Mouse (Mus musculus): ENCODE measurements around the gene Prok1. TPM values are rescaled to one million over a fixed set of nuclear protein-coding genes. Genes with fewer than 3 reads are reported as not detected.

The Prok1 gene
- polyA plus RNA-seq, 1 experiment from 2014 or later = not detected

DNA sequence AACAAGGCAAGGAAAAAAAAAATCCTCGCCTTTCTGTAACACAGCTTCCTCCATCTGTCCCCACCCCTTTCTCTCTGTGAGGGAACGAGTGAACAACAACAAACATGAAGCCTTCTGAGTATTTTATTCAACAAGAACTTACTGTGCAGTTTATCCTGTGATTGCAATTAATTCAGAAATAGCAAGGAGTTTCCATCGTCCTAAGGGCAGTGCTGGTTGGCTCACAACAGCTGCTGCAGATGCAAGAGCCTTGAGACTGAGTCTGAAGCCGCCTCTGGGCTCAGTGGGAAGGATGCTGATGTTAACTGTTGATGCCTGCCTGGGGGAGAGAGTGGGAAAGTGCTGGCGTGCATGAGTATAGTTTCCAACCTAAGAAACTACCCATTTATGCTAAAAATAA lies 18.4 kb upstream of the Prok1 start:
- H3K9me3 ChIP-seq = no peaks in the 10 kb centered on the region
- no peaks in the 10 kb centered on the region for H3K36me3 ChIP-seq
- ATAC-seq = no peak
- no peak overlapping the region for H3K4me2 ChIP-seq (replicated peaks)
- 61% methylated on average over 5 of the region's 5 CpGs for WGBS
- H3K27me3 ChIP-seq (replicated peaks) = no peaks in the 10 kb centered on the region
- H3K9ac ChIP-seq = no peak overlapping the region
- H3K4me1 ChIP-seq (replicated peaks) = peaks cover 6% of the 10 kb centered on the region
- no peak overlapping the region for H3K4me3 ChIP-seq (replicated peaks)
- H3K27ac ChIP-seq = no peak overlapping the region

DNA sequence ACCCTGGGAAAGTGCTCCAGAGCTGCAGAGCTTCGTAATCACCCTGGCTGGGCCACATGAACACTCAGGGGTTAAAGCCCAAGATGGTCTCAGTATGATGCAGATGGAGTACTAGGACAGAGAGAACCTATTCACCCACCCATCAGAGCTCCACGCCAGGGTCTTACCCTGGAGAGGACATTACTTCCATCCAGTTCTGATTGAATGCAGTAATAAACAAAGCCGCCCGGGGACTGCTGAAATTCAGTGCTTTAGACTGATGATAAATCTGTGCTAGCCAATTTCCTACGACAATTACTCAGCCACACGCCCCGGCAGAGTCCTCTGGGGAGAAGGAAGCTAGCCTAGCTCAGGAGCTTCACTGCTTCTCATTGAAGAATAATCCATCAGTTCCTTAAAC lies 17.2 kb upstream of the Prok1 start:
- 36% methylated on average over 7 of the region's 7 CpGs for WGBS

DNA sequence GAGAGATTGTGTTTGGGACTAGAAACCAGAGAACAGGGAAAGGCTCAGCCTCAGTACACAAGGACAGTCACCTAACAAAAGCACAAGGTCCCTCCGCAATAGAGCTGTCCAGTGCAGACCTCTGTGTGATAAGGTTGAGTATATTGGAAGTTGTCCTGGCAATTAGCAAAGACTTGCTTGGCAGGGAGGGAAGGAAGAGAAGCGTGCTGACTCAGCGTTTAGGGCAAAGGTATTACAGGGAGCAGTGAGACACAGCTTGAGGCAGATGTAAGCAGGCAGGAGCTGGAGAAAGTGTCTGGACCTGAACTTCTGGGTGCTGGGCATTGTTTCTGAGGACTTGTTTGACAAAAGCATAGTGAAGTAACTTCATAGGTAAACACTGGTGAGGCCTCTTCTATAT lies 16.5 kb upstream of the Prok1 start:
- WGBS = 79% methylated on average over 3 of the region's 3 CpGs
- Histone ChIP-seq H3K9ac (no peak overlapping the region), H3K9me3 (no peaks in the 10 kb centered on the region), H3K4me3 (replicated peaks) (no peak overlapping the region), H3K27ac (no peak overlapping the region), H3K4me1 (replicated peaks) (peaks cover 4% of the 10 kb centered on the region), H3K4me2 (replicated peaks) (no peak overlapping the region), H3K27me3 (replicated peaks) (no peaks in the 10 kb centered on the region), H3K36me3 (no peaks in the 10 kb centered on the region)
- no peak for ATAC-seq

More for the DNA sequence above, 17.2 kb upstream of the Prok1 start:
- H3K9me3 ChIP-seq = no peaks in the 10 kb centered on the region
- no peak overlapping the region for H3K27ac ChIP-seq
- no peaks in the 10 kb centered on the region for H3K27me3 ChIP-seq (replicated peaks)
- no peak overlapping the region for H3K9ac ChIP-seq
- H3K4me1 ChIP-seq (replicated peaks) = peaks cover 6% of the 10 kb centered on the region
- no peak overlapping the region for H3K4me2 ChIP-seq (replicated peaks)
- ATAC-seq = no peak
- H3K36me3 ChIP-seq = no peaks in the 10 kb centered on the region
- no peak overlapping the region for H3K4me3 ChIP-seq (replicated peaks)

DNA sequence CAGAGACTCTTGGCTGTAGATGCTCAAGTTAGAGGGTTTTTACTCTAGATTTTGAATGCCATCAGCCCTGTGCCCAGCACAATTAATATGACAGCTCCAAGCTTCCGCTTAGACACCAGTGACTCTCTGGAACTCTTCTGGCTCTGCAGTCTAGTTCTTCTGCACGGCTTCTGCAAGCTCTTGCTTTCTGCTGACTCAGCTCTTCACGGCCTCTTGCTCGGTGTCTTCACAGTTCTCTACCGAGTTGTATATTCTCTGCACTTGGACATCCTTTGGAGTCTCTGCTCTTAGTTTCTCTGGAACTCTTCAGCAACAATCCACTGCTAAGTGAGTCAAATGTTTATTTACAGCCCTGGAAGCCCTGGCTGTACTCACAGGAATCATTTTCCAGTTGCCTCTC lies 14.4 kb upstream of the Prok1 start:
- no peak overlapping the region for H3K9ac ChIP-seq
- no peaks in the 10 kb centered on the region for H3K36me3 ChIP-seq
- H3K27ac ChIP-seq = no peak overlapping the region
- H3K9me3 ChIP-seq = no peaks in the 10 kb centered on the region
- 55% methylated on average over 5 of the region's 5 CpGs for WGBS
- ATAC-seq = no peak
- H3K27me3 ChIP-seq (replicated peaks) = no peaks in the 10 kb centered on the region
- H3K4me2 ChIP-seq (replicated peaks) = no peak overlapping the region
- no peaks in the 10 kb centered on the region for H3K4me1 ChIP-seq (replicated peaks)
- no peak overlapping the region for H3K4me3 ChIP-seq (replicated peaks)

DNA sequence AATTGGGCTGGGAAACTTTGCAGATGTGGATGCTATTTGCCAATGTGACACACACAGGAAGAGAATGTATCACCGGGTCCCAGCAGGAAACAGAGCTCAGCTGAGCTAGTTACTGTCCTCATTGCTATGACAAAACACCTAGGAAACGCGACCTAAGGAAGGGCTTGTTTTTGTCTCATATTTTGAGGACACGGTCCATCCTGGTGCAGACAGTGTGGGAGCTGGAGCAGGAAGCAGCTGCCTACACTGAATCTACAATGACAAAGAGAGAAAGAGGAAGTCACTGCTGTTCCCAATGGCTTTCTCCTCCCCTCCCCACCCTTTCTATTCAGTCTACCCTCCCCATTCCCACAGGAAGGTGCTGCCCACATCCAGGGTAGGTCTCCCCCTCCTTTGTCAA lies 12.5 kb upstream of the Prok1 start:
- Histone ChIP-seq H3K9ac (no peak overlapping the region), H3K4me2 (replicated peaks) (no peak overlapping the region), H3K9me3 (no peaks in the 10 kb centered on the region), H3K4me3 (replicated peaks) (no peak overlapping the region), H3K27me3 (replicated peaks) (no peaks in the 10 kb centered on the region), H3K27ac (no peak overlapping the region), H3K36me3 (no peaks in the 10 kb centered on the region), H3K4me1 (replicated peaks) (no peaks in the 10 kb centered on the region)
- WGBS = 60% methylated on average over 4 of the region's 4 CpGs
- ATAC-seq = no peak

DNA sequence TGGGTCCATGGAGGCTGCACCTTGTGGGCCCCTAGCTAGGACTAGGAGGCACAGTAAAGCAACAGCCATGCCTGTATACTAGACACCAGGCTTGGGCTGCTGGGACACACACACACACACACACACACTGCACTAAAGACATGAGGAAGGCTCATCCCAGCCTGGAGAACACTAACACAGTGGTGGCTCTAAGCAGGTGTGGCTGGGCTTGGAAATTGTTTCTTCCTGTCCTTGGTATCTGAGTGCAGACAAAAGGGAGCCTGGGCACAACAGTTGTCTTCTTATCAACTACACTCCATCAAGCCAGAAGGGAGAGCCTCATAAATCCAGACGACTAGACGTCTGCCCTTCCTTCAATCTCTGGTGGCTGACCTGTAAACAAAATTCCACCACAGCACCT lies 10.8 kb upstream of the Prok1 start:
- no peaks in the 10 kb centered on the region for H3K9me3 ChIP-seq
- ATAC-seq = no peak
- 13% methylated on average over 2 of the region's 2 CpGs for WGBS
- H3K36me3 ChIP-seq = no peaks in the 10 kb centered on the region
- no peak overlapping the region for H3K4me3 ChIP-seq (replicated peaks)
- no peak overlapping the region for H3K27ac ChIP-seq
- H3K9ac ChIP-seq = no peak overlapping the region
- no peak overlapping the region for H3K4me2 ChIP-seq (replicated peaks)
- H3K27me3 ChIP-seq (replicated peaks) = no peaks in the 10 kb centered on the region
- no peaks in the 10 kb centered on the region for H3K4me1 ChIP-seq (replicated peaks)

DNA sequence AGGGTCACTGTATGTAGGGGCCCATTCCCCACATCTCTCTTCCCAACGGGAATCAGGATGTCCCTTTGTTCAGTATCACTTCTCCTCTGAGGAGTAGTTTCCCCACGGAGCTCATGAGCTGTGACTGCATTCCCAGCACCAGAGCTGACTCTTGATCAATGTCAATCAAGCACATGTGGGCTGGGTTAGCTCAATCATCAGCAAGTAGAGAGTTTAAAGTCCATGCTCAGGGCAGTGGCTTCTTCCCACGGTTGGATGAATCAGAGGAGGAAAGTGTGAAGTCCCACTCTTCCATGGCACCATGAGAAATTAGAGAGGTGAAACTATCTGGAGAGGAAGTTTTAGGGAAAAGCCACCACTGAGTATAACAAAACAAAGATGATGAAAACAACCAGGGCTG lies 9.5 kb upstream of the Prok1 start:
- no peak overlapping the region for H3K4me3 ChIP-seq (replicated peaks)
- no peaks in the 10 kb centered on the region for H3K36me3 ChIP-seq
- H3K27ac ChIP-seq = no peak overlapping the region
- no peak overlapping the region for H3K9ac ChIP-seq
- ATAC-seq = peak; percentile 47; the same call in 1 of the 2 replicates
- H3K27me3 ChIP-seq (replicated peaks) = no peaks in the 10 kb centered on the region
- 50% methylated on average over 3 of the region's 3 CpGs for WGBS
- no peak overlapping the region for H3K4me2 ChIP-seq (replicated peaks)
- H3K9me3 ChIP-seq = no peaks in the 10 kb centered on the region
- no peaks in the 10 kb centered on the region for H3K4me1 ChIP-seq (replicated peaks)

DNA sequence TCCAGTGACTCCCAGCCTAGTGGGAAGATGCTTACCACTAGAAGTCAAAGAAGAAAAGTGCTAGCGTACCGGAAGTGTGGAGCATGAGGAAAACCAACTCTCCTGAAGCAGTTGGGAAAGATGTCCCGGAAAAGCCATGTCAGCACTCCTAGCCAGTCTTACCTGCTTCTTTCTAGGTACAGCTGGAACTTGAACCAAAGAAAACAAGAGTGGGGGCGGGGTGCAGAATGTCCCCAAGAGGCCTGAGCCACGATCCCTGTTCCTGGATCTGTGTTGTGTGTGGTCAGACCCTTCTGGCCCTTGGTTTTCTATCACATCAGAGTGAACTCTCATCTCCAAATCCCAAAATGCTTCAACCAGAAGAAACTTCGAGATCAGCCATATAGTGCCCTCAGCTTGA lies 7.4 kb upstream of the Prok1 start:
- Histone ChIP-seq H3K36me3 (no peaks in the 10 kb centered on the region), H3K27ac (no peak overlapping the region), H3K4me3 (replicated peaks) (no peak overlapping the region), H3K4me1 (replicated peaks) (no peaks in the 10 kb centered on the region), H3K9ac (no peak overlapping the region), H3K4me2 (replicated peaks) (no peak overlapping the region), H3K27me3 (replicated peaks) (no peaks in the 10 kb centered on the region), H3K9me3 (no peaks in the 10 kb centered on the region)
- WGBS = 80% methylated on average over 6 of the region's 6 CpGs
- ATAC-seq = no peak

DNA sequence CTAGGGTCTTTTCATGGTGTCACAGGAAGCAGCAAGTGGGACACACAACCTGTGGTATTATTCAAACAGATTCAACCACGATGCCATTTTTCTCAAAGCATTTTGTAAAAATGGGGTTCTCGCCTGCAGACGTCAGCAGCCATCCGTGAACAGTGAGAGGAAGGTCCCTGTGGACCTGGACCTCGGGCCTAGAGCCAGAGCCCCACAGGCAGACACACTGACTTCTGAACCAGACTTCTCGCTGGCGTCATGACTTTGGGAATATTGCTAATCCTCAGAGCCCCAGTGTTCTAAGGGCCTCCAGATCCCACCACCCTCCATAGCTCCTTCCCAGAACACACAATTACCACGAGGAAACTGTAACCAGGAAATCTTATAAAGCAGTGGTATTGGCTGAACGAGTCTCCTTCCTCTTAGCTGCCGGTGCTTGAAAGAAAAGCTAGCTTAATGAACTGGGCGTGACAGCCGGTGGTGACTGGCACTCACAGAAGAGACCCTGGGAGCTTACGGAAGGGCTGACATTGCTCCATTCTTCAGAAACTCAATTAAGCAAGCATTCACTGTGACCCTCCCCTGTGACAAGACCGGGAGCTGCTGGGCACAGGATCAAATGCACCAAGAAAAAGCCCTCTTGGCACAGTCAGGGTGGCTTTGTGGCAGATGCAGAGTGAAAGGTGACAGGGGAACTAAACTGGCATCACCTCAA lies 2.0 kb upstream of the Prok1 start:
- 51% methylated on average over 14 of the region's 14 CpGs for WGBS
- Histone ChIP-seq H3K4me3 (replicated peaks) (no peak overlapping the region), H3K27ac (no peak overlapping the region), H3K4me2 (replicated peaks) (no peak overlapping the region), H3K9me3 (no peaks in the 10 kb centered on the region), H3K9ac (no peak overlapping the region), H3K27me3 (replicated peaks) (no peaks in the 10 kb centered on the region; the same call in 1 of the 2 replicates), H3K4me1 (replicated peaks) (no peaks in the 10 kb centered on the region), H3K36me3 (no peaks in the 10 kb centered on the region)
- no peak for ATAC-seq

DNA sequence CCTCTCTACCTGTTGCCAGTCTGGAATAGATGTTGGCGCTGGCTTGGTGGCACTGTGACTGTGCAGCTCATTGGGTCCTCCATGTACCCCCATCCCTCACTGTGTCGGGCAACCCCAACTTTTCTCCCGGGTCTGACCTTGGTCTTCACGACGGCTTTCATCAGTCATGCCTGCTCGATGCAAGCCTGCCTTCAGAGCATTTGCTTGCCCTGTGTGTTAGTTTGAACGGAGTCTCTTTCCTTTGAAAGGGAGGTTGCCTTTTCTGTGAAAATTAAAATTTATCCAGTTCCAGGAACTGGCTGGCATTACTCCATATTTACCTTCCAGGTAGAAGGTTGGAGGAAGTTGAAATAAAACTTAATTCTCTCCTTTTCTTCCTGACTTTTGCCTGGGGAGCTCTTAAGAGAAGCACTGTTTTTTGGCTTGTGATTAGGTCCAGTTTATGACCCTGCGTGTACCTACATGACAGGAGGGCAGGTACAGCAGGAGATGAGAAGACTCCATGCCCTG lies 981 bp downstream of the Prok1 start:
- Histone ChIP-seq H3K36me3 (no peaks in the 10 kb centered on the region), H3K4me3 (replicated peaks) (no peak overlapping the region), H3K27me3 (replicated peaks) (no peaks in the 10 kb centered on the region; the same call in 1 of the 2 replicates), H3K27ac (no peak overlapping the region), H3K9ac (no peak overlapping the region), H3K4me2 (replicated peaks) (no peak overlapping the region), H3K4me1 (replicated peaks) (no peaks in the 10 kb centered on the region), H3K9me3 (no peaks in the 10 kb centered on the region)
- no peak for ATAC-seq
- 75% methylated on average over 8 of the region's 8 CpGs for WGBS

DNA sequence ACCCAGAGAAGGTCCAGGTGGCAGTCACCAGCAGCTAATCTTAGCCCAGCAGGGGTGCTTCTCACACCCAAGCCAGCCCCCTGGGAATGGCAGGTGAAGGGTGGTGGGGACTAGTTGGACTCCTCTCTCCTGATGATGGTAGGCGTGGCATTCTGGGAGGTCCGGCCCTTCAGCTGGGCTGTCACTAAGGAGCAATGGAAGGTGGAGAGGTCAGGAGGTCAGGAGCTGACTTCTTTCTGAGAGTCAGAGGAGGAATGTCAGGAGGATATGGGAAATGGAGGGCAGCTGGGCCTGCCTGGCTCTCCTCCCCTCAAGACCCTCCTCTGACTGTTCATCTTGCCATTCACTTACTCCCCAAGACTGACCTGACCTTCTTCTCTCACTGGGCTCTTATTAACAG lies 1.5 kb downstream of the Prok1 start:
- no peak for ATAC-seq
- Histone ChIP-seq H3K9me3 (no peaks in the 10 kb centered on the region), H3K4me3 (replicated peaks) (no peak overlapping the region), H3K9ac (no peak overlapping the region), H3K27ac (no peak overlapping the region), H3K4me2 (replicated peaks) (no peak overlapping the region), H3K27me3 (replicated peaks) (no peaks in the 10 kb centered on the region; the same call in 1 of the 2 replicates), H3K4me1 (replicated peaks) (0 out of 2 replicates have a peak, but pooled peaks cover 3% of the 10 kb centered on the region), H3K36me3 (no peaks in the 10 kb centered on the region)
- 50% methylated on average over 2 of the region's 2 CpGs for WGBS

DNA sequence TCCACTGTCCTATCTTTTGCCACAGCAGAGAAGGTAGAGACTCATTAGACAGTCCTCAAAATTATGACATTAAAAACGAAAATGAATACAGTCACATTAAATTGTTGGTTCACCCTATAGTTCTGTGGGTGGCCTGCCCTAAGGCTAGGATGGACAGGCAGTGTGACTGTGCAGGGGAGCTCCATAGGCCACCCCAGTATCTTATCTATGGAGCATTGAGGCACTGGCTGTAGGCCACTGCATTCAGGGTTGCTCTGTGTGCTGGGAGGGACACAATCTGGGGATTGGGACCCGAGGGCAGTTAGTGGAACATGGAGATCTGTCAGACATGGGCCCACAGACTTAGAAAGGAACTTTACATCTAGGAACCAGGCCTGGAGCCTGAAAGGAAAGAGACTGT lies 5.6 kb downstream of the Prok1 start:
- 38% methylated on average over 2 of the region's 2 CpGs for WGBS
- Histone ChIP-seq H3K4me1 (replicated peaks) (peaks cover 20% of the 10 kb centered on the region), H3K4me3 (replicated peaks) (no peak overlapping the region), H3K36me3 (no peaks in the 10 kb centered on the region), H3K27ac (no peak overlapping the region), H3K4me2 (replicated peaks) (no peak overlapping the region), H3K9me3 (no peaks in the 10 kb centered on the region), H3K9ac (no peak overlapping the region), H3K27me3 (replicated peaks) (no peaks in the 10 kb centered on the region)
- ATAC-seq = no peak

DNA sequence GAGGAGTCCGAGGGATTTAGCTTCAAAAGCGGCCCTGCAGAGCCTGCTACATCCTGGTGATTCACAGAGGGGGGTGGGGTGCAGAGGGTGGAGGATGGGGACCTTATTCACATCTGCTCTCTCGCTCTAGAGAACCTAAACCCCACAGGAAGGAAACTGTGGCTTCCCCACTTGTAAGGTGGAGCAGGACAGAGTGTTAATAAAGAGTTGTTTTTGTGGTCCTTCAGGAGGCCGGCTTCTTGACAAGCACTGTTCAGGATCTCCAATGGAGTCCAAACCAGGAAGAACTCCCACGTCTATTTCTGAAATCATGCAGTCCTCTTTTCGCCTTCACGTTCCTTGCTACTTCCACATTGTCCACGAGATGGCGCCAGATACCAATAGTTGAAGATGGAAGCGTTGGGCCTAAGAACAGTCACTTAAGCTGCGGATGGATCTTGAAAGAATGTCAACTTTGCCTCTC lies 6.1 kb downstream of the Prok1 start:
- Histone ChIP-seq H3K27me3 (replicated peaks) (no peaks in the 10 kb centered on the region), H3K9me3 (no peaks in the 10 kb centered on the region), H3K4me1 (replicated peaks) (peaks cover 20% of the 10 kb centered on the region), H3K27ac (no peak overlapping the region), H3K36me3 (no peaks in the 10 kb centered on the region), H3K9ac (no peak overlapping the region), H3K4me3 (replicated peaks) (no peak overlapping the region), H3K4me2 (replicated peaks) (0 out of 2 replicates have a peak overlapping the region, but pooled peaks have one; percentile 36)
- 9% methylated on average over 11 of the region's 11 CpGs for WGBS
- peak; percentile 15; the same call in 1 of the 2 replicates for ATAC-seq
